Mouse (Mus musculus): ENCODE data around the gene 1810010H24Rik. TPM values are rescaled to one million over a fixed set of nuclear protein-coding genes. Genes with fewer than 3 reads are reported as not detected.
A peak's percentile ranks its signal among the peaks of the same experiment; 100 is the strongest.
"Not testable (repeated sequence)": the region's sequence is repeated elsewhere in the genome, so short reads cannot be mapped to it uniquely, and the experiment has no call there.

1810010H24Rik gene
- polyA plus RNA-seq, 1 experiment from 2014 or later, result 1.5 TPM

DNA sequence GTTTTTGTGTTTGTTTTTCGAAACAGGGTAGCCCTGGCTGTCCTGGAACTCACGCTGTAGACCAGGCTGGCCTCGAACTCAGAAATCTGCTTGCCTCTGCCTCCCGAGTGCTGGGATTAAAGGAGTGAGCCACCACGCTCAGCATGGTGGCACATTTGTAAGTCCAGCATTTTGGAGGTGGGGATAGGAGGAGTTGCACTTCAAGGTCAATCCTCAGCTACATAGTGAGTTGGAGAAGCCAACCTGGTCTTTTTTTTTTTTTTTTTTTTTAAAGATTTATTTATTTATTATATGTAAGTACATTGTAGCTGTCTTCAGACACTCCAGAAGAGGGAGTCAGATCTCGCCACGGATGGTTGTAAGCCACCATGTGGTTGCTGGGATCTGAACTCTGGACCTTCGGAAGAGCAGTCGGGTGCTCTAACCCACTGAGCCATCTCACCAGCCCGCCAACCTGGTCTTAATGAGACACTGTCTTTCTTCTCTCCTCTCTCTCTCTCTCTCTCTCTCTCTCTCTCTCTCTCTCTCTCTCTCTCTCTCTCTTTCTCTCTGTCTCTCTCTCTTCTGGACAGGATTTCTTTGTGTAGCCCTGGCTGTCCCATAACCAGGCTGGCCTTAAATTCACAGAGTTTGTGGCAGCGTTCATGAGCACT lies 9.8 kb upstream of the 1810010H24Rik start:
- WGBS (ENCODE audit: insufficient replicate concordance), result 58% methylated on average over 11 of the region's 11 CpGs
- H3K4me1 ChIP-seq, result peaks cover 26% of the 10 kb centered on the region
- not testable (repeated sequence) for H3K4me3 ChIP-seq; H3K9me3 ChIP-seq (replicated peaks); H3K27me3 ChIP-seq (replicated peaks); H3K4me2 ChIP-seq; ATAC-seq; H3K9ac ChIP-seq; H3K27ac ChIP-seq; H3K36me3 ChIP-seq

GRCm38 (mm10) chr11:107016893-107017292 lies 8.6 kb upstream of the 1810010H24Rik start:
- no peaks in the 10 kb centered on the region for H3K9me3 ChIP-seq (replicated peaks)
- no peak overlapping the region for H3K4me3 ChIP-seq
- WGBS (ENCODE audit: insufficient replicate concordance), result 70% methylated on average over 1 of the region's 1 CpGs
- peaks cover 1% of the 10 kb centered on the region; the same call in 1 of the 2 replicates for H3K27me3 ChIP-seq (replicated peaks)
- peaks cover 15% of the 10 kb centered on the region for H3K4me1 ChIP-seq
- H3K27ac ChIP-seq, result no peak overlapping the region
- no peaks in the 10 kb centered on the region for H3K36me3 ChIP-seq
- no peak overlapping the region for H3K4me2 ChIP-seq
- ATAC-seq, result no peak
- no peak overlapping the region for H3K9ac ChIP-seq

GRCm38 (mm10) chr11:107017339-107017886 lies 8.1 kb upstream of the 1810010H24Rik start:
- H3K27ac ChIP-seq, result no peak overlapping the region
- H3K4me1 ChIP-seq, result peaks cover 14% of the 10 kb centered on the region
- no peaks in the 10 kb centered on the region for H3K9me3 ChIP-seq (replicated peaks)
- no peak for ATAC-seq
- no peak overlapping the region for H3K4me3 ChIP-seq
- peaks cover 7% of the 10 kb centered on the region; the same call in 1 of the 2 replicates for H3K27me3 ChIP-seq (replicated peaks)
- no peaks in the 10 kb centered on the region for H3K36me3 ChIP-seq
- no peak overlapping the region for H3K9ac ChIP-seq
- no peak overlapping the region for H3K4me2 ChIP-seq
- 52% methylated on average over 6 of the region's 6 CpGs for WGBS (ENCODE audit: insufficient replicate concordance)

- ATAC-seq, result no peak
- peaks cover 20% of the 10 kb centered on the region for H3K4me1 ChIP-seq
- H3K4me2 ChIP-seq, result no peak overlapping the region
- WGBS (ENCODE audit: insufficient replicate concordance), result 24% methylated on average over 8 of the region's 8 CpGs
- H3K27me3 ChIP-seq (replicated peaks), result peaks cover 16% of the 10 kb centered on the region
- no peaks in the 10 kb centered on the region for H3K36me3 ChIP-seq
- no peak overlapping the region for H3K27ac ChIP-seq
- H3K9ac ChIP-seq, result no peak overlapping the region
- no peaks in the 10 kb centered on the region for H3K9me3 ChIP-seq (replicated peaks)
- H3K4me3 ChIP-seq, result no peak overlapping the region
Measured at GRCm38 (mm10) chr11:107018606-107019005, 6.9 kb upstream of the 1810010H24Rik start.

DNA sequence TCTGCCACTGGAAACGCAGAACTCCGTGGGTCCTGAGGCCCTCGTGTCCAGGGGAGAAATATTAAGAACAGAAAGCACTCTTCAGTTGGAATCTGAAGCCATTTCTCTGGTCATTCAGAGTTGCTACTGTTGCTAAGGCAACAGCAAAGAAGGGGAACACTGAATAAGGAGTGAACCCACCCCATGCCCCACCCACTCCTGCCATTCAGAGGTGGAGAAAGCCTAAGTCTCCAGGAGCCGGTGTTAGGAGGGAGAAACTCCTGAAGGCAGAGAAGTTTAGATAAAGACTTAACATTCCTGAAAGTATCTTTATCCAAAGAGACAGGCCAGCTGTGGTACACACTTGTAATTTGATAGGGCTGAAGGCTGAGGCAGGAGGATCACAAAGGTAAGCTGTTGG lies 6.2 kb upstream of the 1810010H24Rik start:
- Histone ChIP-seq H3K4me1 (peaks cover 20% of the 10 kb centered on the region), H3K27ac (no peak overlapping the region), H3K9ac (no peak overlapping the region), H3K4me2 (no peak overlapping the region), H3K9me3 (replicated peaks) (no peaks in the 10 kb centered on the region), H3K4me3 (no peak overlapping the region), H3K36me3 (no peaks in the 10 kb centered on the region), H3K27me3 (replicated peaks) (peaks cover 23% of the 10 kb centered on the region)
- no peak for ATAC-seq
- WGBS (ENCODE audit: insufficient replicate concordance), result 66% methylated on average over 4 of the region's 4 CpGs

GRCm38 (mm10) chr11:107019722-107020121 lies 5.8 kb upstream of the 1810010H24Rik start:
- not testable (repeated sequence) for ATAC-seq
- peaks cover 16% of the 10 kb centered on the region for H3K4me1 ChIP-seq
- WGBS (ENCODE audit: insufficient replicate concordance), result 84% methylated on average over 5 of the region's 5 CpGs

GRCm38 (mm10) chr11:107022050-107022683 lies 3.3 kb upstream of the 1810010H24Rik start:
- ATAC-seq, result no peak
- WGBS (ENCODE audit: insufficient replicate concordance), result 74% methylated on average over 13 of the region's 13 CpGs
- Histone ChIP-seq H3K9me3 (replicated peaks) (no peaks in the 10 kb centered on the region), H3K4me3 (no peak overlapping the region), H3K4me1 (peaks cover 34% of the 10 kb centered on the region), H3K27me3 (replicated peaks) (peaks cover 52% of the 10 kb centered on the region), H3K4me2 (no peak overlapping the region), H3K9ac (no peak overlapping the region), H3K27ac (no peak overlapping the region), H3K36me3 (no peaks in the 10 kb centered on the region)

More at GRCm38 (mm10) chr11:107019722-107020121, 5.8 kb upstream of the 1810010H24Rik start:
- not testable (repeated sequence) for H3K4me3 ChIP-seq; H3K9ac ChIP-seq; H3K4me2 ChIP-seq; H3K9me3 ChIP-seq (replicated peaks); H3K36me3 ChIP-seq; H3K27ac ChIP-seq
- H3K27me3 ChIP-seq (replicated peaks), result peaks cover 28% of the 10 kb centered on the region

GRCm38 (mm10) chr11:107024406-107024805 lies 1.1 kb upstream of the 1810010H24Rik start:
- H3K4me1 ChIP-seq, result peaks cover 43% of the 10 kb centered on the region
- no peaks in the 10 kb centered on the region for H3K9me3 ChIP-seq (replicated peaks)
- H3K27me3 ChIP-seq (replicated peaks), result peaks cover 66% of the 10 kb centered on the region
- ATAC-seq, result no peak
- no peak overlapping the region for H3K4me2 ChIP-seq
- no peak overlapping the region for H3K9ac ChIP-seq
- no peak overlapping the region for H3K27ac ChIP-seq
- WGBS (ENCODE audit: insufficient replicate concordance), result 57% methylated on average over 4 of the region's 4 CpGs
- H3K4me3 ChIP-seq, result no peak overlapping the region
- H3K36me3 ChIP-seq, result no peaks in the 10 kb centered on the region

GRCm38 (mm10) chr11:107026554-107027430 lies 1.3 kb downstream of the 1810010H24Rik start:
- Histone ChIP-seq H3K27ac (no peak overlapping the region), H3K4me2 (peak overlapping the region; percentile 90), H3K9ac (peak overlapping the region; percentile 82), H3K27me3 (replicated peaks) (peaks cover 74% of the 10 kb centered on the region), H3K36me3 (no peaks in the 10 kb centered on the region), H3K4me1 (peaks cover 45% of the 10 kb centered on the region), H3K4me3 (peak overlapping the region; percentile 70), H3K9me3 (replicated peaks) (no peaks in the 10 kb centered on the region)
- WGBS (ENCODE audit: insufficient replicate concordance), result 6% methylated on average over 12 of the region's 12 CpGs
- ATAC-seq, result no peak

DNA sequence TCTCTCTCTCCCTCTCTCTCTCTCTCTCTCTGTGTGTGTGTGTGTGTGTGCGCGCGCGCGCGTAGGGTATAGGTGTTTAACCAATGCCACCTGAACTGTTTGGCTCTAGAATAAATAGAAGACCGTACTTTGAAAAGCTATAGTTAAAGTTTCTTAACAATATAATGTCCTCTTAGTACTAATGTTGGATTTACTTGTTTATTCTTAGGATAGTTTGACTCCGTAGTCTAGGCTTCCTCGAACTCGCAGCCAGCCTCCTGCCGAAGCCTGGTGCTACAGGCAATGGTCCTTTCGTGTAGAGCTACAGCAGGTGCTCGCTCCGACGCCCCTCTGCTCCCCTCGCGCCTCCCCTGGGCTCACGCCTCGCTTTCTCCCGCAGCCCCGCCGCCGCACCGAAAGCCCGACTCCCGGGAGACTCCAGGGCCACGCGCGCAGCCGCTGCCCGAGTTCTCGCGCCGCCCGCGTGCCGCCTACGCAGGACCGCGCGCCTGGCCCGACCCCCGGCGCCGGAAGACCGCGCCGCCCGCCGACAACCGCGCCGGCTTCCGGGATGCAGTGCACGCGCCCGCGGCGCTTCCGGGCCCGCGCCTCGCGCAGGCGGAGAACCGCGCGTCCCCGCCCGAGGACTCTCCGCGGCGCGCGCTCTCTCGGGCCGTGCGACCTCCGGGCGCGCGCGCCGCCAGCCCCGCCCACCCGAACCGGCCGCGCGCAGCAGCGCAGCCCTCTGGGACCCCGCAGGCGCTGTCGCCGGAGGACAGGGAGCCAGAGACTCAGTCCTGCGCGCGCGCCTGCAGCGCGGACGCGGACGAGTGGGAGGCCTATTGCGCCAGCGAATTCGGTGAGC lies 2.2 kb downstream of the 1810010H24Rik start:
- WGBS (ENCODE audit: insufficient replicate concordance), result under 1% methylated on average over 107 of the region's 107 CpGs
- H3K4me1 ChIP-seq, result peaks cover 43% of the 10 kb centered on the region

DNA sequence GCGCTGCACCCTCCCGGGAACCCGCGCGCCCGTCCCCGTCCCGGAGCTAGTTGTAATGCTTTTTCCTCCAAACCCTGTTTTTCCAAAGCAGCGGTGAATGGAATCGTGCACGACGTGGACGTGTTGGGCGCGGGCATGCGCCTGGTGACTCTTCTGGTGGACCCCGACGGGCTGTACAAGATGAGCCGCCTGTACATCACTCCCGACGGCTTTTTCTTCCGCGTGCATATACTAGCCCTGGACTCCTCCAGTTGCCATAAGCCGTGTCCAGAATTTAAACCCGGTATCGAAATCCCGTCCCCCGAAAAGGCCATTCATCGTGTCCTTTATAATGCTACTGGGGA lies 2.8 kb downstream of the 1810010H24Rik start:
- WGBS (ENCODE audit: insufficient replicate concordance), result 6% methylated on average over 29 of the region's 29 CpGs
- H3K4me1 ChIP-seq, result peaks cover 38% of the 10 kb centered on the region

More for the DNA sequence above, 2.2 kb downstream of the 1810010H24Rik start:
- Histone ChIP-seq H3K4me2 (peak overlapping the region; percentile 90), H3K4me3 (peak overlapping the region; percentile 70), H3K9ac (peak overlapping the region; percentile 82), H3K27ac (peak overlapping the region; percentile 88), H3K27me3 (replicated peaks) (peaks cover 70% of the 10 kb centered on the region), H3K36me3 (peaks cover 2% of the 10 kb centered on the region; the same call in 1 of the 2 replicates), H3K9me3 (replicated peaks) (no peaks in the 10 kb centered on the region)
- ATAC-seq, result peak; percentile 89

More for the DNA sequence above, 2.8 kb downstream of the 1810010H24Rik start:
- ATAC-seq, result peak; percentile 53; the same call in 1 of the 2 replicates
- Histone ChIP-seq H3K4me2 (peak overlapping the region; percentile 90), H3K36me3 (peaks cover 6% of the 10 kb centered on the region; the same call in 1 of the 2 replicates), H3K9ac (peak overlapping the region; percentile 82), H3K4me3 (peak overlapping the region; percentile 70), H3K27me3 (replicated peaks) (peaks cover 64% of the 10 kb centered on the region), H3K9me3 (replicated peaks) (no peaks in the 10 kb centered on the region), H3K27ac (peak overlapping the region; percentile 88)
